Mouse (Mus musculus): ENCODE results near the gene Ubash3a. TPM values are rescaled to one million over a fixed set of nuclear protein-coding genes. Genes with fewer than 3 reads are reported as not detected.

Gene Ubash3a
- polyA plus RNA-seq, 1 experiment from 2014 or later: 0.11 TPM

DNA sequence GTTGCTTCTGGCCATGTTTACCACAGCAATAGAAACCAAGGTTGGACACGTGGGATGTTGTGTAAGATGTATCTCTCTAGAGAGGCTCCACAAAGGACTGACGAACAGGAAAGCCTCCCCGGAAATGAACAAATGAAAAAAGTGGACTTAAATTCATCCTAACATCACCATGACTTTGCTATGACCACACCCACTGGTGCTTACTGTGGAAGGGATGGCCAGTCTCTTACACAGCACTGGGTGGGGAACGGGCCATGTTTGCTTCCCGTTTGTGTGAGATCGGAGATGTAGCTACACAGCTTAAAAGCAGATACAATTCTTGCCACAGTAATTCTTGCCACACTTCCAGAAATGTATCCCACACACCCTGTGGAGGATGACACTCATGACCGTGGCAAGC lies 11.4 kb upstream of the Ubash3a start:
- DNase-seq (ENCODE audit: low spot score): no peak
- H3K9ac ChIP-seq (replicated peaks; ENCODE audit: low read length): no peak overlapping the region
- H3K9me3 ChIP-seq (replicated peaks; ENCODE audit: control insufficient read depth, low read length): no peaks in the 10 kb centered on the region
- 85% methylated on average over 7 of the region's 7 CpGs for WGBS
- no peak for ATAC-seq (replicated peaks; ENCODE audit: insufficient number of reproducible peaks, low FRiP score, low TSS enrichment, low read depth)
- H3K27ac ChIP-seq (replicated peaks; ENCODE audit: low read depth, low read length): no peak overlapping the region
- H3K27me3 ChIP-seq (ENCODE audit: control insufficient read depth, insufficient read depth, low read length): no peaks in the 10 kb centered on the region
- no peaks in the 10 kb centered on the region for H3K4me1 ChIP-seq (ENCODE audit: control insufficient read depth, insufficient read depth, low read length)
- H3K4me2 ChIP-seq (ENCODE audit: low read depth, low read length): no peak overlapping the region
- H3K4me3 ChIP-seq (ENCODE audit: low read depth, low read length): no peak overlapping the region
- no peaks in the 10 kb centered on the region for H3K36me3 ChIP-seq (replicated peaks; ENCODE audit: control insufficient read depth, insufficient read depth, low read depth, low read length)

GRCm38 (mm10) chr17:31198877-31199276 lies 8.8 kb upstream of the Ubash3a start, which contains the start of gene Tmprss3:
TSS of gene Tmprss3 (minus strand) at chr17:31198977.
- no peak within 1 kb of the TSS for H3K9ac ChIP-seq (replicated peaks; ENCODE audit: low read length)
- H3K27me3 ChIP-seq (ENCODE audit: control insufficient read depth, insufficient read depth, low read length): no peaks in the 10 kb centered on the region
- ATAC-seq (replicated peaks; ENCODE audit: insufficient number of reproducible peaks, low FRiP score, low TSS enrichment, low read depth) (no peak), DNase-seq (ENCODE audit: low spot score) (no peak)
- H3K27ac ChIP-seq (replicated peaks; ENCODE audit: low read depth, low read length): no peak within 1 kb of the TSS
- no peak within 1 kb of the TSS for H3K4me2 ChIP-seq (ENCODE audit: low read depth, low read length)
- no peaks in the 10 kb centered on the region for H3K36me3 ChIP-seq (replicated peaks; ENCODE audit: control insufficient read depth, insufficient read depth, low read depth, low read length)
- H3K4me1 ChIP-seq (ENCODE audit: control insufficient read depth, insufficient read depth, low read length): no peaks in the 10 kb centered on the region
- H3K9me3 ChIP-seq (replicated peaks; ENCODE audit: control insufficient read depth, low read length): no peaks in the 10 kb centered on the region
- WGBS: 87% methylated on average over 11 of the region's 11 CpGs
- no peak within 1 kb of the TSS for H3K4me3 ChIP-seq (ENCODE audit: low read depth, low read length)

- H3K9me3 ChIP-seq (replicated peaks; ENCODE audit: control insufficient read depth, low read length): no peaks in the 10 kb centered on the region
- WGBS: 88% methylated on average over 8 of the region's 8 CpGs
- no peaks in the 10 kb centered on the region for H3K4me1 ChIP-seq (ENCODE audit: control insufficient read depth, insufficient read depth, low read length)
- H3K36me3 ChIP-seq (replicated peaks; ENCODE audit: control insufficient read depth, insufficient read depth, low read depth, low read length): no peaks in the 10 kb centered on the region
- ATAC-seq (replicated peaks; ENCODE audit: insufficient number of reproducible peaks, low FRiP score, low TSS enrichment, low read depth) (no peak), DNase-seq (ENCODE audit: low spot score) (no peak)
- no peaks in the 10 kb centered on the region for H3K27me3 ChIP-seq (ENCODE audit: control insufficient read depth, insufficient read depth, low read length)
- no peak overlapping the region for H3K4me2 ChIP-seq (ENCODE audit: low read depth, low read length)
- H3K27ac ChIP-seq (replicated peaks; ENCODE audit: low read depth, low read length): no peak overlapping the region
- no peak overlapping the region for H3K9ac ChIP-seq (replicated peaks; ENCODE audit: low read length)
- H3K4me3 ChIP-seq (ENCODE audit: low read depth, low read length): no peak overlapping the region
Measured at GRCm38 (mm10) chr17:31208654-31209053, 981 bp downstream of the Ubash3a start.

GRCm38 (mm10) chr17:31209376-31209930 lies 1.8 kb downstream of the Ubash3a start:
- WGBS: 92% methylated on average over 11 of the region's 11 CpGs
- H3K9me3 ChIP-seq (replicated peaks; ENCODE audit: control insufficient read depth, low read length): no peaks in the 10 kb centered on the region
- DNase-seq (ENCODE audit: low spot score) (no peak), ATAC-seq (replicated peaks; ENCODE audit: insufficient number of reproducible peaks, low FRiP score, low TSS enrichment, low read depth) (no peak)
- H3K4me2 ChIP-seq (ENCODE audit: low read depth, low read length): no peak overlapping the region
- H3K36me3 ChIP-seq (replicated peaks; ENCODE audit: control insufficient read depth, insufficient read depth, low read depth, low read length): no peaks in the 10 kb centered on the region
- no peaks in the 10 kb centered on the region for H3K4me1 ChIP-seq (ENCODE audit: control insufficient read depth, insufficient read depth, low read length)
- H3K4me3 ChIP-seq (ENCODE audit: low read depth, low read length): no peak overlapping the region
- H3K9ac ChIP-seq (replicated peaks; ENCODE audit: low read length): no peak overlapping the region
- H3K27ac ChIP-seq (replicated peaks; ENCODE audit: low read depth, low read length): no peak overlapping the region
- H3K27me3 ChIP-seq (ENCODE audit: control insufficient read depth, insufficient read depth, low read length): no peaks in the 10 kb centered on the region

DNA sequence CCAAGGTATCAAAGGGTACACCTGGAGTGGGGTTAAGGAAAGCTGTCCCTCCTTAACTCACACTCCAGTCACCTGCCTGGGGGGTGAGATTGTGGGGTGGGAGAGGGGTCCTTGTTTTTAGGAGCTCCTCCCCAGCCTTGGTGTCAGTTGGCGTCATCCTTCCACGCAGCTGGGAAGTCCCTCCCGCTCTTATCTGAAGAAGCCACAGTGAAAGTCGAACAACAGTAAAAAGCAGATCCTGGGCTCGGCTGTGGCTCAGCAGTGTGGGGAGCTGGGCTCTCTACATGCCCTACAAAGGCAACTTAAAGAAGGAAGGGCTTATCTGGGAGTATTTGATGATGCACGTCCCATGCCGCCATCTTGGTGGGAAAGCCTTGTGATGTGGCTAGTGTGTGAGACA lies 2.6 kb downstream of the Ubash3a start:
- Histone ChIP-seq H3K27me3 (ENCODE audit: control insufficient read depth, insufficient read depth, low read length) (no peaks in the 10 kb centered on the region), H3K9ac (replicated peaks; ENCODE audit: low read length) (no peak overlapping the region), H3K4me1 (ENCODE audit: control insufficient read depth, insufficient read depth, low read length) (no peaks in the 10 kb centered on the region), H3K9me3 (replicated peaks; ENCODE audit: control insufficient read depth, low read length) (no peaks in the 10 kb centered on the region), H3K4me2 (ENCODE audit: low read depth, low read length) (no peak overlapping the region), H3K27ac (replicated peaks; ENCODE audit: low read depth, low read length) (no peak overlapping the region), H3K36me3 (replicated peaks; ENCODE audit: control insufficient read depth, insufficient read depth, low read depth, low read length) (no peaks in the 10 kb centered on the region), H3K4me3 (ENCODE audit: low read depth, low read length) (no peak overlapping the region)
- WGBS: 88% methylated on average over 7 of the region's 7 CpGs
- DNase-seq (ENCODE audit: low spot score): no peak
- no peak for ATAC-seq (replicated peaks; ENCODE audit: insufficient number of reproducible peaks, low FRiP score, low TSS enrichment, low read depth)

GRCm38 (mm10) chr17:31211881-31212280 lies 4.2 kb downstream of the Ubash3a start:
- DNase-seq (ENCODE audit: low spot score) (no peak), ATAC-seq (replicated peaks; ENCODE audit: insufficient number of reproducible peaks, low FRiP score, low TSS enrichment, low read depth) (no peak)
- Histone ChIP-seq H3K4me2 (ENCODE audit: low read depth, low read length) (no peak overlapping the region), H3K27me3 (ENCODE audit: control insufficient read depth, insufficient read depth, low read length) (no peaks in the 10 kb centered on the region), H3K27ac (replicated peaks; ENCODE audit: low read depth, low read length) (no peak overlapping the region), H3K9me3 (replicated peaks; ENCODE audit: control insufficient read depth, low read length) (no peaks in the 10 kb centered on the region), H3K4me1 (ENCODE audit: control insufficient read depth, insufficient read depth, low read length) (no peaks in the 10 kb centered on the region), H3K36me3 (replicated peaks; ENCODE audit: control insufficient read depth, insufficient read depth, low read depth, low read length) (no peaks in the 10 kb centered on the region), H3K4me3 (ENCODE audit: low read depth, low read length) (no peak overlapping the region), H3K9ac (replicated peaks; ENCODE audit: low read length) (no peak overlapping the region)
- WGBS: 93% methylated on average over 6 of the region's 6 CpGs

DNA sequence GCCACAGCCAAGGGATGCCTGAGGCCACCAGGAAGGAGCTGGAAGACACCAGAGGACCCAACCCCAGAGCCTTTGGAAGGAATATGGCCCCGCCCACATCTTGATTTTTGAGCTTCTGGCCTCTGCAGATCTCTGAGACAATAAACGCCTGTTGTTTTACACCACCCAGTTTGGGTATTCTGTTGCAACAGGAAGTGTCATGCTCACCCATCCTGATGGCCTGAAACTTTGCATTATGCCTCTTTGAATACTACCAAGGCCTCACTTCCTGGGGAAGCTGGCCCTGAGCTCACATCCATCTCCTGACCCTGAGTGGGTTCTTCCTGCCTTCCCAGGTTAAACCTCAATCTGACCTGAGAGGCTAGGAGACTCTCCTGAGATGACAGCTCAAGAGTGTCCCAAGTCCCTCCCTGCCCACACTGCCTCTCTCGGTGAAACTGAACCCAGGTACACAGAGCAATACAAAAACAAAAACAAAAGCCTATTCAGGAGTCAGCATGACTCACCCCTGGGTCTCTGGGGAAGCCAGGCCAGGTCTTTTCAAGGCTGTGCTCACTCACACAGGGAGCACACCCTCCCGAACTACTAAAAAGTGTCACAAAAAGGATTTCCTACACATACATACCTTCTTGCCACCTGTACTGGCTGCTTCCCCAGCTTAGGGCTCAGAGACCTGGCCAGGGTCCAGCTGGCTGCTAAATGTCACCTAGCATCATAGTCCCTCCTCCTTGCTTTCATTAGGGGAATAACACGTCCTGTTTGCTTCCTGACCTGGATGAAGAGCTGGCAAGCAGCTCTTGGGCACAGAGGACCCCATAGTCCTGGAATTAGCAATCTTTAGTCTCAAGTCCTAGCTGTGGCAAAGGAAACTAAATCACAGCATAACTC lies 8.6 kb downstream of the Ubash3a start:
- H3K4me3 ChIP-seq (ENCODE audit: low read depth, low read length): no peak overlapping the region
- 37% methylated on average over 5 of the region's 5 CpGs for WGBS
- no peaks in the 10 kb centered on the region for H3K36me3 ChIP-seq (replicated peaks; ENCODE audit: control insufficient read depth, insufficient read depth, low read depth, low read length)
- no peaks in the 10 kb centered on the region for H3K4me1 ChIP-seq (ENCODE audit: control insufficient read depth, insufficient read depth, low read length)
- no peaks in the 10 kb centered on the region for H3K27me3 ChIP-seq (ENCODE audit: control insufficient read depth, insufficient read depth, low read length)
- no peak overlapping the region for H3K4me2 ChIP-seq (ENCODE audit: low read depth, low read length)
- DNase-seq (ENCODE audit: low spot score) (no peak), ATAC-seq (replicated peaks; ENCODE audit: insufficient number of reproducible peaks, low FRiP score, low TSS enrichment, low read depth) (no peak)
- H3K9me3 ChIP-seq (replicated peaks; ENCODE audit: control insufficient read depth, low read length): no peaks in the 10 kb centered on the region
- H3K27ac ChIP-seq (replicated peaks; ENCODE audit: low read depth, low read length): no peak overlapping the region
- no peak overlapping the region for H3K9ac ChIP-seq (replicated peaks; ENCODE audit: low read length)

- ATAC-seq (replicated peaks; ENCODE audit: insufficient number of reproducible peaks, low FRiP score, low TSS enrichment, low read depth) (no peak), DNase-seq (ENCODE audit: low spot score) (no peak)
Measured at GRCm38 (mm10) chr17:31222810-31223310, 15.2 kb downstream of the Ubash3a start.

More at GRCm38 (mm10) chr17:31222810-31223310, 15.2 kb downstream of the Ubash3a start:
- Histone ChIP-seq H3K9me3 (replicated peaks; ENCODE audit: control insufficient read depth, low read length) (no peaks in the 10 kb centered on the region), H3K27me3 (ENCODE audit: control insufficient read depth, insufficient read depth, low read length) (no peaks in the 10 kb centered on the region), H3K9ac (replicated peaks; ENCODE audit: low read length) (no peak overlapping the region), H3K4me2 (ENCODE audit: low read depth, low read length) (no peak overlapping the region), H3K27ac (replicated peaks; ENCODE audit: low read depth, low read length) (no peak overlapping the region), H3K4me1 (ENCODE audit: control insufficient read depth, insufficient read depth, low read length) (no peaks in the 10 kb centered on the region), H3K36me3 (replicated peaks; ENCODE audit: control insufficient read depth, insufficient read depth, low read depth, low read length) (no peaks in the 10 kb centered on the region), H3K4me3 (ENCODE audit: low read depth, low read length) (no peak overlapping the region)
- WGBS: 73% methylated on average over 4 of the region's 4 CpGs

All from embryonic facial prominence, embryonic 11.5 days (tissue).